Mouse (Mus musculus) lung, embryonic 16.5 days (tissue): ENCODE measurements around the gene 4930564D02Rik. TPM values are rescaled to one million over a fixed set of nuclear protein-coding genes. Genes with fewer than 3 reads are reported as not detected.
A peak's percentile ranks its signal among the peaks of the same experiment; 100 is the strongest.

Source experiments
- ATAC-seq: fragments of 200-750 bp; cut with Nextera tagmentation; 2 replicates; pipeline ENCODE4 v1.8.0; 2017; ENCODE audit warnings: low read depth, mild to moderate bottlenecking, moderate library complexity
- H3K27ac ChIP-seq: fragments of 300-500 bp; sonication (generic); 2 replicates; pipeline ENCODE4 v1.5.1; 2014; ENCODE audit warnings: mild to moderate bottlenecking, control low read depth, low read length
- H3K27me3 ChIP-seq: fragments of 300-500 bp; sonication (generic); 2 replicates; pipeline ENCODE4 v1.6.1; 2014; ENCODE audit warnings: low read depth, low read length, mixed read lengths; ENCODE audit not compliant: control insufficient read depth, insufficient read depth
- H3K36me3 ChIP-seq: fragments of 300-500 bp; sonication (generic); 2 replicates; pipeline ENCODE4 v1.6.1; 2014; ENCODE audit warnings: low read length; ENCODE audit not compliant: control insufficient read depth, insufficient read depth
- H3K4me1 ChIP-seq: fragments of 300-500 bp; sonication (generic); replicated peaks from 2 replicates; pipeline ENCODE4 v1.6.1; 2014; ENCODE audit warnings: low read length, mixed read lengths; ENCODE audit not compliant: control insufficient read depth, insufficient read depth
- H3K4me2 ChIP-seq: fragments of 300-500 bp; sonication (generic); 2 replicates; pipeline ENCODE4 v1.6.1; 2014; ENCODE audit warnings: low read depth, low read length, control low read depth
- H3K4me3 ChIP-seq: fragments of 300-500 bp; sonication (generic); 2 replicates; pipeline ENCODE4 v1.5.1; 2014; ENCODE audit warnings: mild to moderate bottlenecking, low read length, control low read depth
- H3K9ac ChIP-seq: fragments of 300-500 bp; sonication (generic); 2 replicates; pipeline ENCODE4 v1.6.1; 2014; ENCODE audit warnings: low read length, control low read depth
- H3K9me3 ChIP-seq: fragments of 300-500 bp; sonication (generic); 2 replicates; pipeline ENCODE4 v1.6.1; 2016; ENCODE audit warnings: low read length; ENCODE audit not compliant: control insufficient read depth
- WGBS: fragments of 180-500 bp; shearing (Covaris S2); extraction: QIAGEN DNeasy Blood & Tissue Kit; methylation state at CpG from one replicate; pipeline ENCODE4 v1.1.7; 2014; 5-methylcytosine and 5-hydroxymethylcytosine counted together
- polyA plus RNA-seq: library from polyadenylated mRNA; unstranded; fragments of >200 nt; fragmentation: Nextera tagmentation; extraction: Ambion mirVana; gene quantifications from 2 replicates; pipeline ENCODE4 v1.2.1, GENCODE M21; 2015

4930564D02Rik gene
- polyA plus RNA-seq, 1 experiment from 2014 or later = not detected

GRCm38 (mm10) chr3:105116596-105116995 lies 50.0 kb downstream of the 4930564D02Rik start:
- Histone ChIP-seq H3K27me3 (no peaks in the 10 kb centered on the region), H3K36me3 (no peaks in the 10 kb centered on the region), H3K9ac (no peak overlapping the region), H3K27ac (no peak overlapping the region), H3K9me3 (peaks cover 2% of the 10 kb centered on the region; the same call in 1 of the 2 replicates), H3K4me1 (no peaks in the 10 kb centered on the region), H3K4me2 (no peak overlapping the region), H3K4me3 (no peak overlapping the region)
- WGBS = 80% methylated on average over 4 of the region's 4 CpGs
- no peak for ATAC-seq

- Histone ChIP-seq H3K4me1 (no peaks in the 10 kb centered on the region; the same call in 1 of the 2 replicates), H3K9me3 (no peaks in the 10 kb centered on the region), H3K27ac (no peak overlapping the region), H3K4me3 (no peak overlapping the region), H3K36me3 (no peaks in the 10 kb centered on the region), H3K4me2 (no peak overlapping the region), H3K27me3 (no peaks in the 10 kb centered on the region), H3K9ac (no peak overlapping the region)
- 79% methylated on average over 3 of the region's 3 CpGs for WGBS
- no peak for ATAC-seq
These were observed 57.1 kb downstream of the 4930564D02Rik start for GRCm38 (mm10) chr3:105123776-105124175.

- Histone ChIP-seq H3K36me3 (no peaks in the 10 kb centered on the region), H3K4me2 (no peak overlapping the region), H3K4me3 (no peak overlapping the region), H3K27me3 (no peaks in the 10 kb centered on the region), H3K27ac (no peak overlapping the region), H3K9me3 (no peaks in the 10 kb centered on the region), H3K4me1 (no peaks in the 10 kb centered on the region; the same call in 1 of the 2 replicates), H3K9ac (no peak overlapping the region)
- 36% methylated on average over 7 of the region's 7 CpGs for WGBS
- peak; percentile 45; the same call in 1 of the 2 replicates for ATAC-seq
These were observed 61.2 kb downstream of the 4930564D02Rik start for GRCm38 (mm10) chr3:105127881-105128280.

Other genes with a start within 250 kb of the 4930564D02Rik start
- gene Mov10, start 248.3 kb upstream of the 4930564D02Rik start, polyA plus RNA-seq = 44.2 and 56.2 TPM in 2 replicates
- 35.9 and 37.5 TPM in 2 replicates for gene St7l, start 202.8 kb upstream of the 4930564D02Rik start, polyA plus RNA-seq
- 211 and 217 TPM in 2 replicates for gene Capza1, start 202.3 kb upstream of the 4930564D02Rik start, polyA plus RNA-seq
- 1.0 and 1.3 TPM in 2 replicates for gene Wnt2b, start 104.9 kb upstream of the 4930564D02Rik start, polyA plus RNA-seq
- 36.3 and 38.2 TPM in 2 replicates for gene Cttnbp2nl, start 13.7 kb upstream of the 4930564D02Rik start, polyA plus RNA-seq